Mouse (Mus musculus) limb, embryonic 15.5 days (tissue): ENCODE data around the gene Nod2. TPM values are rescaled to one million over a fixed set of nuclear protein-coding genes. Genes with fewer than 3 reads are reported as not detected.

ENCODE experiments used
- ATAC-seq: fragments of 200-750 bp; cut with Nextera tagmentation; 2 replicates; pipeline ENCODE4 v1.8.0; 2017; ENCODE audit warnings: low read depth, moderate TSS enrichment; ENCODE audit not compliant: insufficient number of reproducible peaks, low FRiP score, low TSS enrichment
- H3K27ac ChIP-seq: fragments of 300-500 bp; sonication (generic); 2 replicates; pipeline ENCODE4 v1.5.1; 2015; ENCODE audit warnings: moderate library complexity, mild to moderate bottlenecking, inconsistent platforms
- H3K27me3 ChIP-seq: fragments of 300-500 bp; sonication (generic); 2 replicates; pipeline ENCODE4 v1.6.1; 2015; ENCODE audit warnings: inconsistent platforms
- H3K36me3 ChIP-seq: fragments of 300-500 bp; sonication (generic); 2 replicates; pipeline ENCODE4 v1.6.1; 2015; ENCODE audit warnings: inconsistent platforms
- H3K4me1 ChIP-seq: fragments of 300-500 bp; sonication (generic); 2 replicates; pipeline ENCODE4 v1.6.1; 2015; ENCODE audit warnings: inconsistent platforms
- H3K4me2 ChIP-seq: fragments of 300-500 bp; sonication (generic); 2 replicates; pipeline ENCODE4 v1.6.1; 2015; ENCODE audit warnings: mild to moderate bottlenecking, inconsistent platforms
- H3K4me3 ChIP-seq: fragments of 300-500 bp; sonication (generic); 2 replicates; pipeline ENCODE4 v1.5.1; 2015; ENCODE audit warnings: mild to moderate bottlenecking, inconsistent platforms
- H3K9ac ChIP-seq: fragments of 300-500 bp; sonication (generic); 2 replicates; pipeline ENCODE4 v1.6.1; 2015; ENCODE audit warnings: inconsistent platforms
- H3K9me3 ChIP-seq: fragments of 300-500 bp; sonication (generic); 2 replicates; pipeline ENCODE4 v1.6.1; 2016; ENCODE audit warnings: inconsistent platforms
- WGBS: fragments of 180-500 bp; shearing (Covaris S2); methylation state at CpG from one replicate; pipeline ENCODE4 v1.1.7; 2015; 5-methylcytosine and 5-hydroxymethylcytosine counted together
- polyA plus RNA-seq: library from polyadenylated mRNA; unstranded; fragments of >200 nt; fragmentation: Nextera tagmentation; extraction: Ambion mirVana; gene quantifications from 2 replicates; pipeline ENCODE4 v1.2.1, GENCODE M21; 2015

Nod2 gene
- polyA plus RNA-seq, 1 experiment from 2014 or later = 0.23 TPM

DNA sequence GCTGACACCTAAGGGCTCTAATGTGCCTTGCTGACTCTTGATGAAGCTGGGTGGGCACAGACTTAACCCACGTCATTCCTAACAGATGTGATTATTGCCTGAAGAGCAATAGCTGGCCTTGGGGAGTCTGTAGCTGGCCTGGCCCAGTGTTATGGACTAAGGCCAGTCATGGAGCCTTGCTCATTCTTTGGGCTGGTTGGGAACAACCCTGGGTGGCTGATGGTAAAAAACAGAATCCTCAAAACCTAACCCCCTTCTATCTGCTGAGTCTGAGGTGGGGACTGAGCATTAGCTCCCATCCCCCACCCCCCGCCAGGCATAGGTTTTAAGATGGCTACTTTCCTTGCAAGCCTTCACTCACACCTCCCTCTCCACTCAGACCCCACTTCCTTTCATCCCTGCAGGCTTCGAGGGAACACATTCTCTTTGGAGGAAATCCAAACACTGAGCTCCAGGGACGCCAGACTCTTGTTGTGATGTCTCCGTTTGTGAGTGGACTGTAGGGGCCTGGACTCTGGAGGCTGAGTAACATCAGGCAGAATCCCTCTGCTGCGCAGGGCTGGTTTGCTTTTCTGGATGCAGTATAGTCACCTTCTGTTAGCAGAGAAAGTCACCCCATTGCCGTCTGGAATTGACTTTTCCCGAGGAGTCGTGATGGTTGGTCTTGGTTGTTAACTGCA lies 39.3 kb downstream of the Nod2 start:
- Histone ChIP-seq H3K27ac (no peak overlapping the region), H3K4me3 (no peak overlapping the region), H3K9me3 (no peaks in the 10 kb centered on the region), H3K9ac (no peak overlapping the region), H3K27me3 (no peaks in the 10 kb centered on the region), H3K36me3 (no peaks in the 10 kb centered on the region), H3K4me2 (no peak overlapping the region), H3K4me1 (peaks cover 14% of the 10 kb centered on the region)
- ATAC-seq = no peak
- WGBS = 51% methylated on average over 9 of the region's 9 CpGs

DNA sequence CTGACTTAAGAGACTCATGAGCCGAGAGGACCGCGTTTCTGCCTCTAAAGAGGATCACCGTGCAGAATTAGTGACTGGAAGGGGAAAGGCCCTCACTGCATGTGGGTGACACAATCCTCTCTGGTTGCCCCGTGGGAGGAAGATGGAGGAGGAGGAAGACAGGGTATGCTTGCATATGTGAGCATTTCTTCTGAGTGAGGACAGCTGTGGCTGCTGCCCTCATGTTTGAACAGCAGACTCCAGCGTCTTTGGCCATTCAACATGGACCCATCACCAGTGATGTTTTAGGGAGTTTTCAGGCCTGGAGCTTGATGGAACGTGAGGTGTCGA lies 39.8 kb downstream of the Nod2 start:
- Histone ChIP-seq H3K4me2 (no peak overlapping the region), H3K4me1 (peaks cover 14% of the 10 kb centered on the region), H3K36me3 (no peaks in the 10 kb centered on the region), H3K9ac (no peak overlapping the region), H3K9me3 (no peaks in the 10 kb centered on the region), H3K27me3 (no peaks in the 10 kb centered on the region), H3K4me3 (no peak overlapping the region), H3K27ac (no peak overlapping the region)
- 79% methylated on average over 8 of the region's 8 CpGs for WGBS
- ATAC-seq = no peak

- Histone ChIP-seq H3K9me3 (no peaks in the 10 kb centered on the region), H3K36me3 (no peaks in the 10 kb centered on the region), H3K27me3 (no peaks in the 10 kb centered on the region), H3K9ac (no peak overlapping the region), H3K4me3 (no peak overlapping the region), H3K4me1 (peaks cover 14% of the 10 kb centered on the region), H3K4me2 (no peak overlapping the region), H3K27ac (no peak overlapping the region)
- 75% methylated on average over 6 of the region's 6 CpGs for WGBS
- no peak for ATAC-seq
Measured at GRCm38 (mm10) chr8:88689151-88689550, 42.0 kb downstream of the Nod2 start.

DNA sequence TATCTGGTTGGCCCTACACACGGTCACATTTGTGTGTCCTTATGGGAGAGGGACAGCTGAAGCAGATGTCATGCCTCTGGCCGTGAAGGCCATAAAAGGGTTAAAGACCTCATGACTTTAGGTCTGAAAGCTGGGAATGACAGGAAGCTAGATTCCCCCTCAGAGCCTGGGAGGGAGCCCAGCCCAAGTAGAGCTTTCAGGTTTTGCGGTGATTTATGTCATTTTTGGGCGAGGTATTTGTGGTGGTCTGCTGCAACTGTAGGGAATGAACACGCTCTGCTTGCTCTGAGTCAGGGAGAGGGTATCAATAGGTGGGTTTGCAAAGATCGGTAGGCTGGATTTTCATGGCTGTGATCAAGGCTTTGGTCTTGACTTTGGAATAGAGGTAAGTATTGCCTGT lies 42.8 kb downstream of the Nod2 start:
- H3K9ac ChIP-seq = no peak overlapping the region
- H3K27me3 ChIP-seq = no peaks in the 10 kb centered on the region
- H3K27ac ChIP-seq = no peak overlapping the region
- H3K36me3 ChIP-seq = no peaks in the 10 kb centered on the region
- no peak overlapping the region for H3K4me3 ChIP-seq
- peaks cover 14% of the 10 kb centered on the region for H3K4me1 ChIP-seq
- ATAC-seq = no peak
- no peaks in the 10 kb centered on the region for H3K9me3 ChIP-seq
- WGBS = 80% methylated on average over 6 of the region's 6 CpGs
- no peak overlapping the region for H3K4me2 ChIP-seq

DNA sequence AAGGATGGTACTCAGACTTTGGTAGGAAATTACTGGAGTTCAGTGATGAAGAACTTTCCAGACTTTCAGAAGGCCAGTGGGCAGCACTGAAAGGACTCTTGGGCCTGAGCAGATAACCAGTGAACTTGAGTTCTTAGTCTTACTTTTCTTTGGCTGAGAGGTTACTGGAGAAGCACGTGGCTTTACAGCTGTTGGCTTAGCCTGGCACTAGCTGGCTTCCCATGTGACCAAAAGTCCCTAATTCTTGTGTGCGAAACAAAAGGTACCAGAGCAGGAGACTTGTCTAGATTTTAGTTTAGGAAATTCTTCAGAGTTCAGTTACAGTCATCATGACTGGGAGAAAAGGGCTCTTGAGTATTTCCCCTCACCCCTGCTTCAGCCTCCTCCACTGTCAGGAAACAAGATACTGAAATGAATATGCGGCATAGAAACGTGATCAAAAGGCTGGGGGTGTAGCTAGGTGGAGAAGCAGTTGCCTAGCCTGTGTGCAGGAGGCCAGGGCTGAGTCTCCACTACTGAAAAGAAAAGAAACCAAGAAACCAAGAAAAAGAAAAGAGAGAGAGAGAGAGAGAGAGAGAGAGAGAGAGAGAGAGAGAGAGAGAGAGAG lies 44.3 kb downstream of the Nod2 start:
- no peak for ATAC-seq
- H3K4me2 ChIP-seq = no peak overlapping the region
- WGBS = 34% methylated on average over 4 of the region's 4 CpGs
- H3K9me3 ChIP-seq = no peaks in the 10 kb centered on the region
- H3K27ac ChIP-seq = no peak overlapping the region
- H3K9ac ChIP-seq = no peak overlapping the region
- H3K4me3 ChIP-seq = no peak overlapping the region
- no peaks in the 10 kb centered on the region for H3K36me3 ChIP-seq
- H3K4me1 ChIP-seq = peaks cover 10% of the 10 kb centered on the region
- no peaks in the 10 kb centered on the region for H3K27me3 ChIP-seq

GRCm38 (mm10) chr8:88691961-88692360 lies 44.8 kb downstream of the Nod2 start:
- H3K27ac ChIP-seq = no peak overlapping the region
- H3K9ac ChIP-seq = no peak overlapping the region
- H3K27me3 ChIP-seq = no peaks in the 10 kb centered on the region
- ATAC-seq = no peak
- 43% methylated on average over 7 of the region's 7 CpGs for WGBS
- no peaks in the 10 kb centered on the region for H3K9me3 ChIP-seq
- H3K4me2 ChIP-seq = no peak overlapping the region
- H3K4me1 ChIP-seq = peaks cover 10% of the 10 kb centered on the region
- no peak overlapping the region for H3K4me3 ChIP-seq
- no peaks in the 10 kb centered on the region for H3K36me3 ChIP-seq

DNA sequence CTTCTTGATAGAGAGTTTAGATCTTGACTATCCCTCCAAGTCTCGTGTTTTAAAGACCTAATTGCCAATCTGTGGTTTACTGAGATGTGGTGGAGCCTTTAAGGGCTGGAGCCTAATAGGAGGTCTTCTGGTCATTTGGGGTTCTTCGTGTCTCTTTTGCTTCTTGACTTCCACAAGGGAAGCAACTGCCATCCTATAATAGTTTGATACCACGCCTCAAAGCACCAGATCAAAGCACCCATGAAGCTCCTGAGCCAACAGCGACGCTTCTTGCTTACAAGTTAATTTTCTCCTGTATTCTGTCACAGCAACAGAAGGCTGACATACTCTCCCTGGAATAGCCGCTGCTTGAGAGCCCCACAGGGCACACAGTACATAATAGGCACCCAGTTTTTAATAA lies 45.8 kb downstream of the Nod2 start:
- Histone ChIP-seq H3K27me3 (no peaks in the 10 kb centered on the region), H3K4me1 (peaks cover 9% of the 10 kb centered on the region), H3K9ac (no peak overlapping the region), H3K36me3 (no peaks in the 10 kb centered on the region), H3K4me2 (no peak overlapping the region), H3K9me3 (no peaks in the 10 kb centered on the region), H3K4me3 (no peak overlapping the region), H3K27ac (no peak overlapping the region)
- no peak for ATAC-seq
- 75% methylated on average over 6 of the region's 6 CpGs for WGBS

DNA sequence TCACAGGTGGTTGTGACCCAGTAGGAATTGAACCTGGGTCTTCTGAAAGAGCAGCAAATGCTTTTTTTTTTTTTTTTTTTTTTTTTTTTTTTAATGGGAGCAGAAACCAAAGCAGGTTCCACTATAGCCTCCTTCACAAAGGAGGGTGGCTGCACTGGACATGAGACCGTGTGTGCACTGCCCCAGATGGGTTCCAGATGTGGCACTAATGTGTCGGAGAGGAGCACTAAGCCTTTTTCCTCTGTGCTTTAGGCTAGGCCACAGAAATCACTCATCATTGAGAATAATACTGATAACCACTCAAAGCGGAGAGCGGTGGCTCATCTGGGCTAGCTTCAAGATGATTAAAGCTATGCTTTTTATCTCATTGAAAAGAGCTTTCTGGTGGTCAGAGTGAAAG lies 46.3 kb downstream of the Nod2 start:
- H3K4me2 ChIP-seq = no peak overlapping the region
- H3K4me3 ChIP-seq = no peak overlapping the region
- no peak overlapping the region for H3K9ac ChIP-seq
- ATAC-seq = no peak
- H3K27ac ChIP-seq = no peak overlapping the region
- H3K27me3 ChIP-seq = no peaks in the 10 kb centered on the region
- H3K9me3 ChIP-seq = no peaks in the 10 kb centered on the region
- H3K36me3 ChIP-seq = no peaks in the 10 kb centered on the region
- 59% methylated on average over 4 of the region's 4 CpGs for WGBS
- H3K4me1 ChIP-seq = peaks cover 11% of the 10 kb centered on the region

- Histone ChIP-seq H3K4me2 (no peak overlapping the region), H3K27me3 (no peaks in the 10 kb centered on the region), H3K27ac (no peak overlapping the region), H3K4me3 (no peak overlapping the region), H3K36me3 (no peaks in the 10 kb centered on the region), H3K9ac (no peak overlapping the region), H3K4me1 (peaks cover 9% of the 10 kb centered on the region; the same call in 1 of the 2 replicates), H3K9me3 (no peaks in the 10 kb centered on the region)
- ATAC-seq = no peak
- WGBS = 66% methylated on average over 7 of the region's 7 CpGs
Measured at GRCm38 (mm10) chr8:88694291-88694690, 47.2 kb downstream of the Nod2 start.

- Histone ChIP-seq H3K4me1 (peaks cover 9% of the 10 kb centered on the region; the same call in 1 of the 2 replicates), H3K36me3 (no peaks in the 10 kb centered on the region), H3K27ac (no peak overlapping the region), H3K4me2 (peak overlapping the region; percentile 67), H3K9ac (no peak overlapping the region), H3K9me3 (no peaks in the 10 kb centered on the region), H3K4me3 (peak overlapping the region; percentile 92), H3K27me3 (no peaks in the 10 kb centered on the region)
- 14% methylated on average over 7 of the region's 7 CpGs for WGBS
- no peak for ATAC-seq
Measured at GRCm38 (mm10) chr8:88696228-88696627, 49.1 kb downstream of the Nod2 start.

GRCm38 (mm10) chr8:88696721-88697641 lies 49.9 kb downstream of the Nod2 start, which contains the start of gene Cyld:
Cyld (plus strand) TSS chr8:88697028.
- peak within 1 kb of the TSS; percentile 76 for H3K27ac ChIP-seq
- H3K36me3 ChIP-seq = no peaks in the 10 kb centered on the region
- H3K27me3 ChIP-seq = no peaks in the 10 kb centered on the region
- WGBS = under 1% methylated on average over 80 of the region's 80 CpGs
- peak within 1 kb of the TSS; percentile 67 for H3K4me2 ChIP-seq
- peak within 1 kb of the TSS; percentile 92 for H3K4me3 ChIP-seq
- peak within 1 kb of the TSS; percentile 65 for H3K9ac ChIP-seq
- ATAC-seq = peak; percentile 99
- peaks cover 9% of the 10 kb centered on the region; the same call in 1 of the 2 replicates for H3K4me1 ChIP-seq
- H3K9me3 ChIP-seq = no peaks in the 10 kb centered on the region

- H3K9ac ChIP-seq = peak overlapping the region; percentile 65
- WGBS = 23% methylated on average over 4 of the region's 4 CpGs
- H3K36me3 ChIP-seq = no peaks in the 10 kb centered on the region
- peak overlapping the region; percentile 92 for H3K4me3 ChIP-seq
- H3K9me3 ChIP-seq = no peaks in the 10 kb centered on the region
- H3K4me2 ChIP-seq = peak overlapping the region; percentile 67
- H3K4me1 ChIP-seq = peaks cover 9% of the 10 kb centered on the region; the same call in 1 of the 2 replicates
- no peak for ATAC-seq
- no peak overlapping the region for H3K27ac ChIP-seq
- H3K27me3 ChIP-seq = no peaks in the 10 kb centered on the region
Measured at GRCm38 (mm10) chr8:88697642-88698031, 50.5 kb downstream of the Nod2 start.
